Mouse (Mus musculus) adrenal gland, adult 2 months (tissue): ENCODE measurements around the gene Hip1r. TPM values are rescaled to one million over a fixed set of nuclear protein-coding genes. Genes with fewer than 3 reads are reported as not detected.

ENCODE experiments used
- DNase-seq: peaks from one replicate; pipeline ENCODE4 v3.0.0; 2021
- polyA plus RNA-seq: library from polyadenylated mRNA; depleted of rRNA; stranded (reverse); fragments of >200 nt; gene quantifications from 2 replicates; pipeline ENCODE4 v1.2.3, GENCODE M21; 2012
- total RNA-seq, 2 experiments: library from RNA; stranded (reverse); gene quantifications; 2 replicates each; pipeline ENCODE4 v1.2.3; 2021

The Hip1r gene
- total and polyA plus RNA-seq, 3 experiments = 10.4 to 19.3 (median 16.4) TPM

GRCm38 (mm10) chr5:123972453-123972852 lies 975 bp upstream of the Hip1r start:
- DNase-seq = no peak

GRCm38 (mm10) chr5:123974179-123974485 lies 704 bp downstream of the Hip1r start:
- no peak for DNase-seq

- DNase-seq = no peak
These were observed 1.2 kb downstream of the Hip1r start for GRCm38 (mm10) chr5:123974616-123975111.

- DNase-seq = no peak
These were observed 2.3 kb downstream of the Hip1r start for GRCm38 (mm10) chr5:123975668-123976180.

GRCm38 (mm10) chr5:123977231-123977630 lies 3.8 kb downstream of the Hip1r start:
- DNase-seq = no peak

- DNase-seq = no peak
These were observed 4.7 kb downstream of the Hip1r start for GRCm38 (mm10) chr5:123978131-123978530.

- no peak for DNase-seq
These were observed 6.0 kb downstream of the Hip1r start for GRCm38 (mm10) chr5:123979221-123979979.

- DNase-seq = no peak
These were observed 6.5 kb downstream of the Hip1r start for GRCm38 (mm10) chr5:123979980-123980369.

GRCm38 (mm10) chr5:123980521-123981249 lies 7.3 kb downstream of the Hip1r start:
- no peak for DNase-seq

GRCm38 (mm10) chr5:123981250-123981554 lies 7.8 kb downstream of the Hip1r start:
- DNase-seq = no peak

- no peak for DNase-seq
These were observed 9.4 kb downstream of the Hip1r start for GRCm38 (mm10) chr5:123982838-123983237.

- DNase-seq = no peak
These were observed 12.0 kb downstream of the Hip1r start for GRCm38 (mm10) chr5:123985434-123985833.

GRCm38 (mm10) chr5:123986925-123987324 lies 13.5 kb downstream of the Hip1r start:
- DNase-seq = no peak

- no peak for DNase-seq
These were observed 14.1 kb downstream of the Hip1r start for GRCm38 (mm10) chr5:123987511-123987910.

GRCm38 (mm10) chr5:123989941-123990885 lies 16.8 kb downstream of the Hip1r start:
- DNase-seq = no peak

GRCm38 (mm10) chr5:123991321-123991720 lies 17.9 kb downstream of the Hip1r start:
- no peak for DNase-seq

- DNase-seq = peak; percentile 58
These were observed 18.8 kb downstream of the Hip1r start for GRCm38 (mm10) chr5:123992193-123992637.

GRCm38 (mm10) chr5:123992794-123993193 lies 19.4 kb downstream of the Hip1r start:
- DNase-seq = peak; percentile 78

GRCm38 (mm10) chr5:123993263-123994036 lies 20.0 kb downstream of the Hip1r start:
- DNase-seq = no peak

GRCm38 (mm10) chr5:123994468-123994867 lies 21.0 kb downstream of the Hip1r start:
- no peak for DNase-seq

GRCm38 (mm10) chr5:123995388-123995787 lies 22.0 kb downstream of the Hip1r start:
- DNase-seq = no peak
